Comparison of ENCODE assay signal across 11 mouse cellular contexts in genomic region chr15:79377681-79378080, GRCm38 (mm10). TPM values are rescaled to one million over a fixed set of nuclear protein-coding genes. Genes with fewer than 3 reads are reported as not detected.
DNase-seq lines count a peak whose midpoint lies in the region; ATAC-seq and TF ChIP-seq lines count a peak whose summit lies in the region.
"Had no signal": no experiment of that assay in that cellular context is flagged by ENCODE, and none has a peak within 500 bp of the region (broad histone marks: within the 10 kb centered on the region; RNA-seq: fewer than 3 reads in every experiment).

No protein-coding gene starts in this region.

- H3K4me1 ChIP-seq in embryonic facial prominence, embryonic 10.5 days = peaks cover 27% of the 10 kb centered on the region
- peaks cover 12% of the 10 kb centered on the region for H3K4me1 ChIP-seq in neural tube, embryonic 15.5 days

- no peak for ATAC-seq in neural tube, embryonic 15.5 days (ENCODE audit: low FRiP score)
- ATAC-seq: Patski had no signal

- no peak overlapping the region for H3K9ac ChIP-seq in neural tube, embryonic 15.5 days (replicated peaks)
- H3K9ac ChIP-seq: embryonic facial prominence, embryonic 15.5 days; limb, embryonic 15.5 days had no signal

- intact Hi-C loops in left cerebral cortex, adult 2 months (cut with DNase I) = loop anchor here (1.0 kb wide), 1 partner anchor 90 kb away; no protein-coding TSS in a partner anchor
- intact Hi-C loops in heart, postnatal 25 days (cut with DNase I) = loop anchor here (2.0 to 5.0 kb wide), 2 partner anchors 89 to 135 kb away; no protein-coding TSS in a partner anchor

- peaks cover 60% of the 10 kb centered on the region for H3K36me3 ChIP-seq in embryonic facial prominence, embryonic 10.5 days (replicated peaks)
- peaks cover 54% of the 10 kb centered on the region for H3K36me3 ChIP-seq in neural tube, embryonic 15.5 days

- DNase-seq in left cerebral cortex, adult 2 months (ENCODE audit: extremely low spot score in 1 of 2, low spot score in 2 of 2) = no peak
- DNase-seq in left cerebral cortex, adult 18-20 months (ENCODE audit: low spot score in 2 of 2) = no peak
- DNase-seq in embryonic facial prominence, embryonic 10.5 days (ENCODE audit: low spot score) = no peak
- DNase-seq in heart, postnatal 25 days (ENCODE audit: low spot score) = peak; percentile 88
- peak; percentile 80 for DNase-seq in lung, postnatal 14 days
- no peak for DNase-seq in cerebellum, adult 11 months
- no peak for DNase-seq in frontal cortex, postnatal 14 days (ENCODE audit: low spot score in 2 of 2)

- no peak overlapping the region for H3K4me2 ChIP-seq in neural tube, embryonic 15.5 days
- H3K4me2 ChIP-seq: embryonic facial prominence, embryonic 15.5 days; limb, embryonic 15.5 days had no signal

- no peak overlapping the region for H3K4me3 ChIP-seq in left cerebral cortex, adult 2 months
- no peak overlapping the region for H3K4me3 ChIP-seq in embryonic facial prominence, embryonic 10.5 days
- no peak overlapping the region for H3K4me3 ChIP-seq in neural tube, embryonic 15.5 days (replicated peaks)
- H3K4me3 ChIP-seq: embryonic facial prominence, embryonic 15.5 days; limb, embryonic 15.5 days had no signal

- H3K27ac ChIP-seq in left cerebral cortex, adult 2 months = peak overlapping the region; percentile 77; the same call in 1 of the 2 replicates
- 0 out of 2 replicates have a peak overlapping the region, but pooled peaks have one; percentile 19 for H3K27ac ChIP-seq in embryonic facial prominence, embryonic 10.5 days (replicated peaks)
- H3K27ac ChIP-seq in neural tube, embryonic 15.5 days (replicated peaks) = no peak overlapping the region
- H3K27ac ChIP-seq: embryonic facial prominence, embryonic 15.5 days; limb, embryonic 15.5 days had no signal

- no peaks in the 10 kb centered on the region for H3K9me3 ChIP-seq in embryonic facial prominence, embryonic 10.5 days
- no peaks in the 10 kb centered on the region for H3K9me3 ChIP-seq in neural tube, embryonic 15.5 days (replicated peaks)
- H3K9me3 ChIP-seq: embryonic facial prominence, embryonic 15.5 days; limb, embryonic 15.5 days had no signal

- 85% methylated on average over 6 of the region's 6 CpGs for WGBS in embryonic facial prominence, embryonic 10.5 days
- WGBS in neural tube, embryonic 15.5 days = 91% methylated on average over 6 of the region's 6 CpGs

- TF ChIP-seq CTCF in left cerebral cortex, adult 2 months (IDR thresholded peaks at IDR 0.05) = peak; percentile 51

- H3K27me3 ChIP-seq in embryonic facial prominence, embryonic 10.5 days (replicated peaks; ENCODE audit: low read depth, poor library complexity, severe bottlenecking) = no peaks in the 10 kb centered on the region
- no peaks in the 10 kb centered on the region for H3K27me3 ChIP-seq in neural tube, embryonic 15.5 days (replicated peaks)
- H3K27me3 ChIP-seq: embryonic facial prominence, embryonic 15.5 days; limb, embryonic 15.5 days; Patski had no signal

RNA-seq across cellular contexts. Expression of gene Tmem184b, which starts 25.7 kb away (rescaled TPM):
- total RNA-seq in left cerebral cortex, adult 2 months (2021) = 10 to 100 TPM; 73.7 to 82.2 TPM
- total RNA-seq in left cerebral cortex, adult 18-20 months (2021) = 10 to 100 TPM; 71.3 to 74.8 TPM
- 57.7 and 58.9 TPM in 2 replicates for polyA plus RNA-seq in embryonic facial prominence, embryonic 10.5 days (2016; fragmentation: Nextera tagmentation; extraction: Ambion mirVana)
- 10 to 100 TPM; 43.0 to 46.7 TPM for total RNA-seq in heart, postnatal 25 days (2021)
- polyA plus RNA-seq in neural tube, embryonic 15.5 days (2015; fragmentation: Nextera tagmentation; extraction: Ambion mirVana) = 43.1 and 46.3 TPM in 2 replicates

RNA-seq across cellular contexts. Expression of gene Maff, which starts 31.3 kb away (rescaled TPM):
- 1 to 10 TPM; 1.6 to 3.2 TPM for total RNA-seq in left cerebral cortex, adult 2 months (2021)
- 1 to 10 TPM; 1.8 to 2.8 TPM for total RNA-seq in left cerebral cortex, adult 18-20 months (2021)
- polyA plus RNA-seq in embryonic facial prominence, embryonic 10.5 days (2016; fragmentation: Nextera tagmentation; extraction: Ambion mirVana) = 1.2 and 1.8 TPM in 2 replicates
- total RNA-seq in heart, postnatal 25 days (2021) = 1 to 10 TPM; 8.1 to 8.3 TPM
- 0.81 and 1.7 TPM in 2 replicates for polyA plus RNA-seq in neural tube, embryonic 15.5 days (2015; fragmentation: Nextera tagmentation; extraction: Ambion mirVana)

RNA-seq across cellular contexts. Expression of gene Pla2g6, which starts 49.5 kb away (rescaled TPM):
- total RNA-seq in left cerebral cortex, adult 2 months (2021) = 10 to 100 TPM; 21.3 to 22.6 TPM
- 10 to 100 TPM; 18.4 to 21.2 TPM for total RNA-seq in left cerebral cortex, adult 18-20 months (2021)
- 18.4 and 20.4 TPM in 2 replicates for polyA plus RNA-seq in embryonic facial prominence, embryonic 10.5 days (2016; fragmentation: Nextera tagmentation; extraction: Ambion mirVana)
- 1 to 10 TPM; 9.6 to 9.9 TPM for total RNA-seq in heart, postnatal 25 days (2021)
- polyA plus RNA-seq in neural tube, embryonic 15.5 days (2015; fragmentation: Nextera tagmentation; extraction: Ambion mirVana) = 26.1 and 27.9 TPM in 2 replicates

Comparison
In these comparisons a context has a peak if more than half of its experiments do, and no peak if none do; other contexts are left out.
1. DNase-seq: peak in heart, postnatal 25 days (single experiment) and lung, postnatal 14 days (single experiment); none in left cerebral cortex, adult 2 months (0 of 2), left cerebral cortex, adult 18-20 months (0 of 2), embryonic facial prominence, embryonic 10.5 days (single experiment), cerebellum, adult 11 months (single experiment) and frontal cortex, postnatal 14 days (0 of 2).